Mouse (Mus musculus): ENCODE data around the gene Ube2j2.

Gene Ube2j2

DNA sequence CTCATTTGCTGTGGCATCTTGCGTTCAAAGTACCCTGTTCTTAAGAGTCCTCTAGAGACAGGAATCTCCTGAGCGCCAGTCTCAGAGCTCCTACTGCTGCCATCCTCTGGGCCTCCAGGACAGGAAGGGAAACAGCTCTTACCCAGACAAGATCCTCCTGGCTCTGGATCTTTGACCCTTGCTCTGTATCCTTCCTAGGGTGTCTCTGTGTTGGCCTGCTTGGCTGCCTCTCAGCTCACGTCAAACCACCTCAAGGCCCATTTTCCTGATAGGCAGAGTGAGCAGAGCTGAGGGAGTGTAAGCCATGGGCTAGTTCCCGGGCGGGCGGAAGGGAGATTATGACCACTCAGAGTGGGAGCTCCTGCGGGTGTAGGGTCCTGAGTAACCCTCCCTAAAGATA, 19.5 kb downstream of the Ube2j2 start:
- CTCF ChIA-PET, result no interaction called here

- CTCF ChIA-PET, result no interaction called here
These were observed 20.8 kb downstream of the Ube2j2 start for GRCm38 (mm10) chr4:155964396-155964795.

DNA sequence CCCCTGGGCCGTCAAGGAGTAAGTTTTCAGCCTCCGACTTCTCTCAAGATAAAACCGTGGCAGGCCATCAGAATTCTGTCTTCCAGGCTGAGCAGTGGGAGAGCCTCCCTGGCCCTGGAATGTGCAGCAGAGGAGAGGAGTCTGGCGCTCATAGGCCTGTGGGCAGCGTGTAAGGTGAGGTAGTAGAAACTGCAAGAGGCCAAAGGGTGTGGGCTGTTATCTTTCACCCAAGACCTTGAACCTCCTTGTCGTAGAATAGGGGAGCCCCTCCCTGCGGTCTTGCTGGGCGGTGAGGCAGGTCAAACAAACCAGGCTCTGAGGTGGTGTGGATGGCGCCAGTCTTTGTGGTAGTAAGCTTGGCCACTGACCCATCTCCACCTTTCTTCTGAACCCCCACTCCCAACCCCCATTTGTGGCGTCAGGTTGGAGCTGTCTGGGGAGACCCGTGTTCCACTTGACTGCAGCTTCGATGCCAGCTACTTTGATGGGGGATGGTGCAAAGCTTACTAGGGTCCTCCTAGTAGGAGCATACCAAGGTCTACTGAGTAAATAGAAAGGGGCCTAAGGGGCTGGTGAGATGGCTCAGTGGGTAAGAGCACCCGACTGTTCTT, 25.5 kb downstream of the Ube2j2 start:
- CTCF ChIA-PET, result no interaction called here

GRCm38 (mm10) chr4:155970286-155970685, 26.7 kb downstream of the Ube2j2 start:
- CTCF ChIA-PET, result no interaction called here

- CTCF ChIA-PET, result no interaction called here
These were observed 29.0 kb downstream of the Ube2j2 start for GRCm38 (mm10) chr4:155972651-155973050.

DNA sequence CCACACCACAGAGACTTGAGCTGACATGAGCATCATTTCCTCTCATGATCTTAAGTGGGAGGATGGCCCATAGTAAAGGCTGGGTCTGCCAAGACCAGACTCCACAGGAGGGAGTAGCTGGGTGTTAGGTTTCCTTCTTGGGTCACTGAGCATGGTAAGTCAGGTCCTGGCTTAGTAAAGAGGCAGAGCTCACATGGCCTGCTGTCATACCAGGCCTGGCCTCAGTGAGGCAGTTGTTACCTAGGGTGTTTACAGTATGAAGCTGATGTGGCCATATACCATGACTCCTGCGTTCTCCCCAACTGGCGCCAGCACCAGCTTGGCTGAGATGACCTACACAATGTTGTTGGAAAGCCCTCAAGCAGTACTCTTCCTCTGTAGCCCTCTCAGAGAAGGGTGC, 29.6 kb downstream of the Ube2j2 start:
- CTCF ChIA-PET, result no interaction called here

- CTCF ChIA-PET, result interaction anchor here (0.7 kb wide), 2 partner anchors 22 to 112 kb away, joined by 6 to 7 read pairs; no protein-coding TSS in a partner anchor
These were observed 37.9 kb downstream of the Ube2j2 start for GRCm38 (mm10) chr4:155981436-155982082.

- CTCF ChIA-PET, result no interaction called here
These were observed 40.2 kb downstream of the Ube2j2 start for GRCm38 (mm10) chr4:155983788-155984187.

GRCm38 (mm10) chr4:155991211-155991907, 47.7 kb downstream of the Ube2j2 start:
- CTCF ChIA-PET, result no interaction called here

- CTCF ChIA-PET, result no interaction called here
These were observed 48.2 kb downstream of the Ube2j2 start for GRCm38 (mm10) chr4:155991908-155992230.

- CTCF ChIA-PET, result interaction anchor here (0.7 kb wide), 1 partner anchor 122 kb away, joined by 3 read pairs; no protein-coding TSS in a partner anchor
These were observed 48.7 kb downstream of the Ube2j2 start, which contains the start of the genes B3galt6 and Sdf4 for GRCm38 (mm10) chr4:155992241-155992905. B3galt6 (minus strand) TSS chr4:155992649. Sdf4 (plus strand) TSS chr4:155992872.

DNA sequence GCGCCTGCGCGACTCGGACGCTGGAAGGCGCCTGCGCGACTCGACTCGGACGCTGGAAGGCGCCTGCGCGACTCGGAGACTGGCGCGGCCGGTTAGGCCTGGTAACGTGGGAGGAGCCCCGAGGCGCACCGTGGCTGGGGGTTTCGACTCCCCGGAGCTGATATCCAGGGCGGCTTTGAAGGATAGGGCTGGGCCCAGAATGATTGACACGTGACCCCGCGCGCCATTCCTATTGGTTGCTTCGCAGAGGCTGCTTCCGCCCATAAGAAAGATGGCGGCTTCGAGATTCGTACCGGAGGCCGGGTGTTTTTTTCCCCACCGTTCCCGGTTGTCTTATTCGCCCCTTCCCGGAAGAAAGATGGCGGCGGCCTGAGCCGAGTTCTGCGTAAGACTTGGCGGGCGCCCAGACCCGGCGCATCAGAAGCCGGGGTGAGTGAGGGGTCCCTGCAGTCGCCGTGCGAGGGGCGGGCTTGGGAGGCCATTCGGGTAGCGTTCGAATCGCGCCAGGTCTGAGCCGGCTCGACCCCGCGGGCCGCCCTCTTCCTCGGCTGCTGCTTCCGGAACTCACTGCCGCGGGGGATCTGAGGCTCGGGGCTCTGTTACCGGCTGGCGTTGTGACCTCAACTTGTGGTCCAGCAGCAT, 49.4 kb downstream of the Ube2j2 start:
- CTCF ChIA-PET, result interaction anchor here (0.7 kb wide), 1 partner anchor 122 kb away, joined by 3 read pairs; no protein-coding TSS in a partner anchor

DNA sequence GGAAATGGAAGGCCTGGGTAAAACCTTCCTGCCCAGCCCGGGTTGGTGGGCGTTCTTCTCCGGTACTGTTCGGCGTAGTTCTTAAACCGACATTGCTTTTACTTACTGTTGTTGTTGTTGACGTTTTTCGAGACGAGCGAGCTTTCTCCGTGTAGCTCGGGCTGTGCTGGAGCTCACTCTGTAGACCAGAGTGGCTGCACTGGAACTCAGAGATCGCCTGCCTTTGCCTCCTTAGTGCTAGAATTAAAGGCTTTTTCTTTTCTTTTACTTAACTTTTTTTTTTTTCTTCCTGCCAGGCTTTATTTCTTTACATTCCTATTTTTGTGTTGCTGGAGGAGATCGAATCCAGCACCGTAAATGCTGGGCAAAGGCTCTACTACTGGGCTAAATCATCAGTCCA, 50.0 kb downstream of the Ube2j2 start:
- CTCF ChIA-PET, result no interaction called here

DNA sequence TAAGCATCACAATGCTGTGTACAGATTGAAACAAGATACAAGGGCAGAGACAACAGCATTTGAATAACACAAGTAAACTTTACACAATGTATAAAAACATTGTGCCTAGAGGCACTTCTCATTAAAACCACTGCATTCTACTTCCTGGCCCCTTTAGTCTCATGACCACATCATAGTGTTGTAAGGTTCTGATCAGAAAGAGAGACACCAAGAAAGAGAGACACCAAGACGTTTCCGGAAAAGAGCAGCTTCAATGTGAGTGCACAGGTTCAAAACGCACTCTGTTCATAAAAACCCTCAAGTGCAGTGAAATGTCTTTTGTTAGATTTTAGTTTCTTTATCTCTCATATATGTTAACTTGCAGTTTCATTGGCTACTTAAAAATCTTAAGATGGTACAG, 60.5 kb downstream of the Ube2j2 start:
- CTCF ChIA-PET, result no interaction called here

- CTCF ChIA-PET, result no interaction called here
These were observed 64.7 kb downstream of the Ube2j2 start for GRCm38 (mm10) chr4:156008369-156008768.

Data from spleen, embryonic (tissue).